Mouse (Mus musculus): ENCODE results near the gene Rag2.

Rag2 gene

DNA sequence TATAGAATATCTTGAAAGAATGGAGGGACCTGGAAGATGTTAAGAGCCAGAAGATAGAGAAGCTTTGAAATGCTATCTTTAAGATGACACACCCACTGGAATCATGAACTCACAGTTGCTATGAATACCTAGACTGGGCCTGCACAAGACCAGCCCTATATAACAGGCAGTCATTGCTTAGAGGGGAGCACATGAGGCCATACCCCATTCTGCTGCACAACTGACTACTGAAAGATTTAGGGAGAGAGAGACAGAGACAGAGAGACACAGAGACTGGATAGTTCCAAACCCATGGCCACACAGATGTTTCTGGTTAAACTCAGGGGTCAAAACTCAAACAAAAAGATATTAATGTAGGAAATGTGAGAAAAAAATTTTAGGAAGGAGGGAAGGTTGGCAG, 2.7 kb downstream of the Rag2 start:
- DNase-seq (ENCODE audit: low spot score in 2 of 2): no peak

DNA sequence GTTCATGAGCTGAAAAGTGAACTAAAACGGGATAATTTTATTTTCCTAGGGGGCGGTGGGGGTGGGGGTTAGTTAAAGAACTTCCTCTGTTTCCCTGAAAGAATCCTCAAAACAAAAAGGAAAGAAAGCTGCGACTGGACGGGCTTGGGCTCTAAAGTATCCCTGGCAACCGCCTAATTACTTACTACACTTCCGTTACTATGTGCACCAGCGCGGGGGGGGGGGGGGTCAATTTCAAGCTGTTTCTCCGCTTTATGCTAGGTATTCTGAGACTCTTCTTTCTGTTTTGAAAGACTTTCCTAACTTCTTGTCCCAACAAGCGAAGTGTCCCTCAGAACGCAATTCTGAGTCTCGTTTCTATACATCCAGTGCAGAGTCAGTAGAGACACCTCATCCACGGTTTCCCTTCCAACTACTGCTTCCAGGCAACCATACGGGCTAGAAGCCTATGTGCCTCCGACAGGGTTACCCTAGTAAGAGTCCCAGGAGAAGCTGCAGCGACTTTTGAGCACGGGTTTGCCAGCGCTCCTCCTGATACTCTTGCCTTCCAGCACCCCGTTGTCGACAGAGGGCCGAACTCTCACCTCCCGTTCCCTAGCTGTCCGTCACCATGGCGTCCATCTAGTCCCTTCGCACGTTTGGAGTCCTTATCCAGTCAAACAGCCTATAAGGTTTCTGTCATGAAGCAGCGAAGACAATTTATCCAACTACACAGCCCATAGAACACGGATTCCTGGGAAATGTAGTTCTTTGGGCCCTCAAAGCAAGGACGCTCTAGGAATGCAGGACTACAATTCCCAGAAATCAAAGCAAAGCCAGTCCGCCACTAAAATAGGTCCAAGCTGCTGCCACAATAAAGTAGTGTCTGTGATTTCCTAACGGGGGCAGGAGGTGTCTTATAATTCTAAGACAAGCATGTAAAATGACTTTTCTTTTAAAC, 4.0 kb downstream of the Rag2 start:
- peak; percentile 67 to 75 for DNase-seq (ENCODE audit: low spot score in 2 of 2)

DNA sequence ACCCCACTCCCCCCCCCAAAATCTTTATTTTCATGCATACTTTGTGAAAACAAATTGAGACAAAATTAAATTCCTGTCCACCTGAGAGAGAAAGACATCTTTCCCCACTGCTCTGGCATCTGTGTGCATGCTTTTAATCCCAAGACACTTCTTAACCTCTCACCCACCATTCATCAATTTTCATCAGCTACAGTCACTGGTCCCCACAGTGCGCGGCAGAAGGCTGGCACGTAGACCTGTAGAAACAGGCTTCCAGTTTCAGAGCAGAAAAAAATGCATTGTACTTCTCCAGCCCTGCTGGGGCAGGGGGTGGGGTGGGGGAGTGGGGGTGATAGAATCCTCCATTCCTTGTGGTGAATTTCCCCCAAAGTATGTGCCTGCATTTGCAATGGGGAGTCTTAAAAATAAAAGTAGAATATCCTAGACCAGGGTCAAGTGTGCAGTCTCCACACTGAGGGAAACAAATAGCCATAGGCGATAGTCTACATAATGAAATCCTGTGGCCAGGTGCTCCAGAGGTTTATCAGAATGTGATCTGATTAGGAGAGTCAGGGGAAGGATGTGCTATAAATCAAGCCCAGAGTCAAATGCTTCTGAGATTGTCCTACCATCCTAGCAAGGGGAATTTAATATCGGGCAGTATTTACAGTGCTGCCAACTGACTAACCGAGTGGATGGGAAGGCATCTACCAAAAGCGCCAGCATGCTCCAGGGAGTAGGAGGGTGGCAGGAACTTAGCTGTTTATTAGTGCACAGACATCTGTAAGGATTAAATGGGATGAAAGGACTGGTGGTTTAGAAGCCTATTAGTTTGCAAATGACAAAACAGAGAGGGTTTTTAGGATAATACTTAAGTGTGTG, 14.7 kb downstream of the Rag2 start:
- no peak for DNase-seq (ENCODE audit: low spot score in 2 of 2)

DNA sequence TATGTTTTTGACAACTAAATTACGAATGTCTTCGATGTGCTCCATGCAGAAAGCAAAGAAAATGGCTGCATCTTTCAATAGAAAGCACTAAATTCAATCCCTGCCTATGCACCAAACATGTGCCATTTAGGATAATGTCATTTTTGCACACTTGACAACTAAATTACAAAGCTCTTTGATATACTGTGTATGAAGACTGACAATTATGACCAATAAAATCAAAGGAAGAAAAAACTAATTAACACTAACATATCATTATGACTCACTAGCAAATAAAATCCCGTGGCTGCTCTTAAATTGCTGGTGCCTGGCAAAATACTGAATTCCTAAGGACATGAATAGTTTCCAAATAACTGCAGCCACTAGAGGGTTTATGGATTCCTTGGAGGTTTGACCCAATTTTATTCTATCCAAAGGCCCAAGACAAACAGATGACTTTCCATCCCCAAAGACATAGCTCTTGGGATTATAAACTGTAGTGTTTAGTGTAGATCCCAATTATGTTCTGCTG, 15.4 kb downstream of the Rag2 start:
- DNase-seq (ENCODE audit: low spot score in 2 of 2): no peak

DNA sequence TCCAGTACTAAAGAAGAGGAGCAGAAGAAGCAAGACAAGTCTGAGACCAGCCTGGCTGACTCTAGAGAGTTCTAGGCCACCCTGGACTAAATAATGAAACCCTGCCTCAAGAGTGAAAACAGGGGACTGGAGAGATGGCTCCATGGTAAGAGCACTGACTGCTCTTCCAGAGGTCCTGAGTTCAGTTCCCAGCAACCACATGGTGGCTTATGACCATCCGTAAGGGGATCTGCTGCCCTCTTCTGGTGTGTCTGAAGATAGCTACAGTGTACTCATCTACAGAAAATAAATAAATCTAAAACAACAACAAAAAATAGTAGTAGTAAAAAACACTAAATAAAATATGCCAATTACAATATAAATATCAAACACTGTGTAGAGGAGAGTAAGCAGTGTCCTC, 21.3 kb downstream of the Rag2 start:
- no peak for DNase-seq (ENCODE audit: low spot score in 2 of 2)

DNA sequence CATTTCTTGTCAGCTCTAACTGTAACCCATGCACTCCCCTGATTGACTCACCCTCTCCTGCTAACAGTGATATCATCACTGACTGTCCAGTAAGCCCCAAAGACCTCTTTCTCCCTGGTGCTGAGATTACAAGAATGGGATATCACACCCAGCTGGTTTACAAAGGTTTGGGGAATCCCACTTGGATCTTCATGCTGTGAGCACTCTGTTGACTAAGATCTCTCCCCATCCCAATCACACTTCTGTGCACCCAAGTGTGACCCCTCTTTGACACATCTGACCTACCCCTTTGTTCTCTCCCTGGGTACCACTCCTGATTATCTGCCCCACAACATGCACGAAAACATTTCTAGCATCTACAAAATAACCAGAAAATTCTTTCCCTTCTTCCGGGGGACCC, 23.8 kb downstream of the Rag2 start:
- DNase-seq (ENCODE audit: low spot score in 2 of 2): no peak

DNA sequence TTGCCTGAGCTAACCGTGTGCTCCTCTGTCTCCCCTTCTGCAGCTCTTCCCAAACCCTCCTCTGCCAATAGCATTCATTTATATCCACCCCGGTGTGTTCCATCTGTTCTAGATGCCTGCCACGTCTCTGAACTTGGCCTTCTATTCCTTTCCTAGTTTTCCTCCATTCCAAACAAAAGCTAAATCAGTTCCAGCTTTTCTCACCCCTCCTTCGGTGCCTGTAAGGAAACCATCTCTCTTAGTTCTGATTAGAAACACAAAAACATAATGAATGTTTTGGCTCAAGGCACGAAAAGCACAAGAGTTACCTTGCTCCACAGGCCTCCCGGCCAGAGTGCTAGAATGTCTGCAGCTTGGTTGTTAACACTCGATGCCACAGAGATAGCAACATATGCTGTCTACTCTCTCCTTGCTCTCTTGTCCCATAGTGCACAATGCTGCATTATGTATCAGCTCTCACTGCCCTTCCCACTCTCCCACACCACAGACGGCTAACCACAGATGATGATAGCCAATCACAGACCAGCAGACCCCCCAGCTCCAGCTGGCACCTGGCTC, 24.7 kb downstream of the Rag2 start, which contains the start of the genes Rag1 and B230118H07Rik:
Gene Rag1, minus strand, starts transcription at position 388 of the 558 bp plus-strand sequence.
Gene B230118H07Rik, minus strand, starts transcription at position 419 of the 558 bp plus-strand sequence.
- DNase-seq (ENCODE audit: low spot score in 2 of 2): no peak

DNA sequence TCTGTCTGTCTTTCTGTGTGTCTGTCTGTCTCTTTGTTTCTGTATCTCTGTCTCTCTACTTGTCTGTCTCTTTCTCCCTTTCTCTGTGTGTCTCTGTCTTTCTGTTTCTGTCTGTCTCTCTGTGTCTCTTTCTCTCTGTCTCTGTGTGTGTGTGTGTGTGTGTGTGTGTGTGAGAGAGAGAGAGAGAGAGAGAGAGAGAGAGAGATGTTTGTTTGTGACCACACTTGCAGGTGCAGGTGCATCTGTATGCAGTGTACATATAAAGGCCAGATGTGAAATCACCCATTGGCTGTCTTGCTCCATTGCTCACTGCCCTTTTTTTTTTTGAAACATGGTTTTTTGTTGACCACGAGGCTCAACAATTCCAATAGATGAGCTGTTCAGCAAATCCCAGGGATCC, 25.9 kb downstream of the Rag2 start:
- DNase-seq (ENCODE audit: low spot score in 2 of 2): no peak

DNA sequence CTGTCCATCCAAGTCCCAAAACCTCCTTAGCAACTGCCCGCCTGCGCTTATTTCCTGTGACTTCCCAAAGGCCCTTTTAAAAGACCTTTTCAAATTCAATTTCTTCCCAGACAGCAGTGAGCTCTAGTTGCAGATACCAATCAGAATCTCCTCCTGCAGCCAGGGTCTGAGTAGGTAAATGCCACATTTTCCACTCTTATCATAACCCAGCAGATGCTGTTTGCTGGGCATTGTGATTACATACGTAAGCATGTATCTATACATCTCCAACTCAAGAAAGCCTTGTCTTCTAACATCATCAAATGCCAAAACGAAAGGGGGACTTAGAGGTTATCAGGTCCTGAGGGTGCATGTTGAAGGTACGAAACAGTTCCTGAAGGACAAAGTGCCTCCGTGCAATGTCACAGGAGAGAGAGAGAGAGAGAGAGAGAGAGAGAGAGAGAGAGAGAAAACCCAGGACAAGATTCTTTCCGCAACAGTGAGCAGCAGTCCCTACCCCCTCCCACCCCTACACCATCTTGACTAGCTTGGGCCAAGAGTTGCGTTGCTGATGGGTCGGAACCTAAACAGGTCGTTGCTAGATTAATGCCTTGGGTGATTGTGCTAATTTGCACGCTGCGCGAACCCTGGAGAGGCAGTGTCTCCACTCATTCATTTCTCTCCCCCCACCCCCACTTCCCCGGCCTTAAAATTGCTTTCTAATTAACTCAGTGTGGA, 27.8 kb downstream of the Rag2 start:
- DNase-seq (ENCODE audit: low spot score in 2 of 2): no peak

DNA sequence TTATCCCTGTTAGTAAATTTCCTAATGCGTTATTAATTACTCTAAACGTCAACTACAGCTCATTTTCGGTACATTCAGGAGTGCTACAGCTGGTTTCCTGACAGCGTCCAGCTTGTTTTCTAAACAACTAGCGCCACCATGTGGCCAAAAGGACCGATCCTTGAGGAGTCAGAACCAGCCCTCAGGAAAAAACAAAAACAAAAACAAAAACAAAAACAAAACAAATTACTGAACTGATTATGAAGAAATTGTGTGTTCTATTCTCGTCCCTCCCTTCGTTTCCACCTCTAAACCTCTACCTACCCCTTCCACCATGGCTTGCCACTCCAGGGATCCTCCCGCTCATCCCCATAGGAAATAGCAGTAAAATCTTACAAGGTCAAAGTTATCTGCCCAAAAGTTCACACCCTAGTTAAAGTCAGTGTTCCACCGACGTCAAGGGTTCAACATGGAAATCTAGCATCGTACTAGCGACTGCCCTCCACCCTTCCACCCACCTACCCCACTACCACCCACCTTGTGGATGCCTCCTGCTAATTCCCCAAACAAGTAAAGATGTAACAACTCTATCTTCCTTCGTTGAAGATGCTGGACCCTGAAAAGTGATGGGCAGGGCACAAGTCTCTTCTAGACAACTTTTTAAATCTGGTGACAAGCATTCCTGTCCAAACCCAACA, 28.5 kb downstream of the Rag2 start:
- DNase-seq (ENCODE audit: low spot score in 2 of 2): peak; percentile 48 to 56

DNA sequence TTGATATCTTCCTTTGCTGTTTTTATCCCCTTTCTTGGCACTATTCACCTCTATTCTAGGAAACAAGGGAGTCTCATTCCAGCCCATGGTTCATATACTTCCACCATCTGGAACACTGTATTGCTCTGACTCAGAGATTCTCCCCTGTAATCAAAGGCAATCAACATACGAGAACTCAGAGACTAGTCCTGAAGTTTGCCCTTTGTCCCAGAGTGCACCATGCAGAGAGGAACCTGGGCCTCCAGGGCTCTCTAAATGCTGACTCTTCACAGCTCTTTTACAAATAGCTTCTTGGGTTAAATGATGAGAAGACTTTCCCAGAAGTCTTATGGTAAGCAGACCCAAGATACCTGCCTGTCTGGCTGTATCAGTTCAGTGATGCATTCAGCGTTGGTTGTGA, 36.0 kb downstream of the Rag2 start:
- no peak for DNase-seq (ENCODE audit: low spot score in 2 of 2)

DNA sequence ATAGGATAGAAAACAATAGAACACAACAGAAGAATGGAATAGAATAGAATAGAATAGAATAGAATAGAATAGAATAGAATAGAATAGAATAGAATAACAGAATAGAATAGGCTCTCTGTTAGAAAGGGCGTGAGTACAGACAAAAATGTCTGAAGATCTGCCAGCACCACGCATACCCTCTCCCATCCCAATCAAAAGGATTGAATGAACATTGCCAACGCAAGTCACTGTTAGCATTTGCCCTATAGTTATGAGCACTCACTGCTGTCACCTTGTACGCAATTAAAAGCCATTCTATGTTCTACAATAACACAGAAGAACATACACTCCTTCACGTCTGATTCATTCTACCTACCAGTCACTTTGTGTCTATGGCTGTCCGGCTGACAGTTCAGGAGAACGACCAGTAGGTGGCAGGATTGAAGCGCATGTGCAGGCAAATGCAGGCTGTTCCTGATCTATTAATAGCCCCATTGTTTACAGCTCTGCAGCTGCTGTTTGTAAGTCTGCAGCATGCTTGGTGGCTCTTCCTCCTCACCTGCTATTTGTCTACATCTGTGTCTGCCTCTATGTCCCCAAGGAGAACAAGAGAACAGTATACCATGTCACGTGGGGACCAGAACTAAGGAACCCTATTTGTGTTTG, 40.7 kb downstream of the Rag2 start:
- peak; percentile 41 to 64 for DNase-seq (ENCODE audit: low spot score in 2 of 2)

DNA sequence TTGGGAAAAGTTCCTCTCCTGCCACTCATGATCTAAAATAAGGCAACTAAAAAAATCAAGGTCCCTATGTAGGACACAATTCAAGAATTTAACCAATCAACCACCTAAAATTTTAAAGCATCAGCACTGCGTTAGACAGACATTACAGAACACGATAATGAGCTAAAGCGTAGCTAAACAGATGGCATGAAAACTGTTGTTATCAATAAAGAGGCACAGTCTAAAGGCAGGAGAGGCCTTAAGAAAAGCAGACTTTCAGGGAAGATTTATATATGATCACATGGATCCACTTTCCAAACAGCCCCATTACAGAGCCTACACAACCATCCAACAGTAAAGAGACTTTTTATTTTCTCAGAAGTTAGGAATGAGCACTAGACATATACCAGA, 41.2 kb downstream of the Rag2 start:
- no peak for DNase-seq (ENCODE audit: low spot score in 2 of 2)

DNA sequence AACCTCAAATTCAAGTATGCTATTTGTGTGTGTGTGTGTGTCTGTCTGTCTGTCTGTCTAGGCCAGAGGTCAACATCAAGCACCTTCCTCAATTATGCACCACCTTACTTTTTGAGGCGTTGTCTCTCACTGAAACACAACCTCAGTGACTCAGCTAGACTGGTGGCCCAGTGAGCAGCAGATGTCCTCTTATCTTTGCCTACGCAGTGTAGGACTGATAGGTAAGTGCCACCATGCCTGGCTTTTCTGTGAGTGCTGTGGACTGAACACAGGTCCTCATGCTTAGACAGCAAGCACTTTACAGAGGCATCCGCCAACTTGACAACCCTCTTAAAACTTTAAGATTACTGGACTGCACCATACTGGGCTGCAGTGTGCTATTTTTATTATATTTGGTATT, 44.2 kb downstream of the Rag2 start:
- no peak for DNase-seq (ENCODE audit: low spot score in 2 of 2)

DNA sequence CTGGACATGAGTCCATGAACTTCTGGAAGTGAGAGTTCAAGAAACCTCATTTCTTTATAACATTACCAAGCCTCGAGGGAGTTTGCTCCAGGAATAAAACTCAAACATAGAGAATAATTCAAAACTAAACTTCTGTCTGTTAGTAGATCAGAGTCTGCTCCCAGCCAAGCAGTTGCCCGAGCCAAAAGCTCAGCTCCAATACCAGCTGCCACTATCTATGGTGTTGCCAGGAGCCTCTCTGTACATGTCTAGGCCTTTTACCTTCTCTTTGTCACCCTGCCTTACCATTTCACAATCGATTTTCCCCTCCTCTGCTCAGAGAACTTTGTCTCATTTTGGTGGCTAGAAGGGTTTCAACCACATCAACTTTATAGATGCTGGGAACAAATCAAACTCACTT, 49.0 kb downstream of the Rag2 start:
- DNase-seq (ENCODE audit: low spot score in 2 of 2): no peak

DNA sequence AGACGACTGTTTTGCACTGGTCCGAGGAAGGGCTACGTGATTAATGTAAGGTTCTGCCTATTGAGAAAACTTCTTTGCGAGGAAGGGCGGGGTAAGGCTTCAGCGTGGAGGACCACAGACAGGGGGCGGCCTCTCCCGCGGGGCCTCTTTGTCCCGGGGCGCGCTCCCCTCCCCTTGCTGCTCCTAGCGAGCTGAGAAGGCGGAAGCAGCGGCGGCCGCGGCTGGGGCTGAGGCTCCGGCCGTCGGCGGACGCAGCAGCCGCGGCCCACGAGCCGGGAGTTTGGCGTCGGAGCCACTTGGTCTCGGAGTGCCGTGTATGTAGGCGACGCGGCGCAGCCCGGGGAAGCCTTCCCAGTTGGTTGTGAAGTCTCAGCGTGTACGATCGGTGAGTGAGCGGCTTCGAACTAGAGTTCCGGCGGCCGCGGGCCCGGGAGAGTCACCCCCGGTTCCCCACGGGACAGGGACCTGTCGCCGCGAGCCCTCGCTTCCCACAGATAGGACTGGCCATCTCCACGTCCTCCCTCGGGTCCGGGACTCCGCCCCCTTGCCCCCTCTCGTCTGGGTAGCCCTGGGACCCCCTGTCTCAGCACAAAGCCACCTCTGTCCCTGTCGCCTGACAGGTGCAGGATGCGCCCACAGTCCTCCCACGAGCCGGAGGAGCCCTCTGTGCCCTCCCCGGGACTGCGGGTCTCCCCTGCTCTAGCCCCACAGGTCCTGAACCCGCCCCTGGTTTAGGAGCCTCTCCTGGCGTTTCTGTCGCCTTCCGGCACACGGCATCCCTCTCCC, 53.9 kb downstream of the Rag2 start, which contains the start of gene Traf6:
Gene Traf6, plus strand, starts transcription at position 194 of the 786 bp plus-strand sequence.
- DNase-seq (ENCODE audit: low spot score in 2 of 2): peak; percentile 77 to 89

DNA sequence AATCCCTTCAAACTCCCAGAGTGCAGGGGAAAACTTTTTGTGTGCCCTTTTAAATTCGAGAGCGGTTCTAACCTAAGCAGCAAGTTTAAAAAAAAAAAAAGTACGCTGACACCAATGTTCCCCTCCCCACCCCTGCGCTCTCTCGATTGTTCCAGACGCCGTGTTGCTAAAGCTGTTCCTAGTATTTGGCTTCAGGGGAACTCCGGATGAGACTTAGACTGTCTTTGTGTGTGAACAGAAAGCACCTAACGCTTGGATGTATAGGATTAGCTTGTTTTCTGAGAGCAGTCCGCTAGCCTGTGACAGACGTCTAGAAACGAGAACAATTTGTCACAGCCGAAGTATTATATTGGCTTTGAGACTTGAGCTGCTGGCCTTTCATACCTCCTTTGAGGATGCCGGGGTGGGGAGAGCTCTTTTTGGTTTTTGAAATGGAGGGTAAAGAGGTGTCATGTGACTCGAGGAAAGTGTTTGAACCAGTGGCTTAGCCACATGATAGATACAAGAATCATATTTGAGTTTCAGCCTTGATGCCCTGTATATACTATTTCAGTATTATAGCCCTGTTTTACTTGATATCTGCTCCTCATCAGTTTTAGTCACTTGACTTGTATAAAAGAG, 54.8 kb downstream of the Rag2 start:
- no peak for DNase-seq (ENCODE audit: low spot score in 2 of 2)
